Mouse (Mus musculus) kidney, adult 9 months (tissue): ENCODE data around the gene Ifnk.

Experiments used
- DNase-seq: peaks from one replicate; pipeline ENCODE4 v3.0.0; 2022

The Ifnk gene

GRCm38 (mm10) chr4:35140317-35140716, 11.5 kb upstream of the Ifnk start:
- DNase-seq, result no peak

- DNase-seq, result no peak
These were observed 8.3 kb upstream of the Ifnk start for GRCm38 (mm10) chr4:35143472-35144102.

GRCm38 (mm10) chr4:35145726-35146125, 6.1 kb upstream of the Ifnk start:
- no peak for DNase-seq

GRCm38 (mm10) chr4:35146597-35146996, 5.3 kb upstream of the Ifnk start:
- no peak for DNase-seq

- DNase-seq, result no peak
These were observed 3.5 kb upstream of the Ifnk start for GRCm38 (mm10) chr4:35148326-35148725.

- no peak for DNase-seq
These were observed 1.1 kb upstream of the Ifnk start for GRCm38 (mm10) chr4:35150706-35151105.

- no peak for DNase-seq
These were observed 2.2 kb downstream of the Ifnk start for GRCm38 (mm10) chr4:35154051-35154450.

GRCm38 (mm10) chr4:35155132-35155922, 3.5 kb downstream of the Ifnk start:
- DNase-seq, result peak; percentile 97

GRCm38 (mm10) chr4:35156149-35156611, 4.3 kb downstream of the Ifnk start:
- peak; percentile 92 for DNase-seq

GRCm38 (mm10) chr4:35156751-35157611, 5.1 kb downstream of the Ifnk start, which contains the start of gene Mob3b:
Gene Mob3b, minus strand, starts transcription at chr4:35157484.
- DNase-seq, result peak; percentile 94

GRCm38 (mm10) chr4:35157815-35158214, 6.0 kb downstream of the Ifnk start:
- DNase-seq, result no peak

- no peak for DNase-seq
These were observed 13.4 kb downstream of the Ifnk start for GRCm38 (mm10) chr4:35165275-35165674.

GRCm38 (mm10) chr4:35165947-35166346, 14.1 kb downstream of the Ifnk start:
- peak; percentile 56 for DNase-seq

GRCm38 (mm10) chr4:35167855-35168254, 16.0 kb downstream of the Ifnk start:
- no peak for DNase-seq

- DNase-seq, result no peak
These were observed 17.8 kb downstream of the Ifnk start for GRCm38 (mm10) chr4:35169571-35170125.

- no peak for DNase-seq
These were observed 20.6 kb downstream of the Ifnk start for GRCm38 (mm10) chr4:35172471-35172870.

- no peak for DNase-seq
These were observed 21.7 kb downstream of the Ifnk start for GRCm38 (mm10) chr4:35173551-35173950.

- no peak for DNase-seq
These were observed 23.7 kb downstream of the Ifnk start for GRCm38 (mm10) chr4:35175566-35175965.

GRCm38 (mm10) chr4:35177926-35178645, 26.2 kb downstream of the Ifnk start:
- no peak for DNase-seq

- no peak for DNase-seq
These were observed 35.9 kb downstream of the Ifnk start for GRCm38 (mm10) chr4:35187617-35188326.

GRCm38 (mm10) chr4:35189794-35190193, 37.9 kb downstream of the Ifnk start:
- no peak for DNase-seq

- DNase-seq, result peak; percentile 53
These were observed 40.9 kb downstream of the Ifnk start for GRCm38 (mm10) chr4:35192725-35193124.
